Mouse (Mus musculus) retina, adult 2 months (tissue): ENCODE data around the gene Utp6.

Experiments
- DNase-seq: peaks from one replicate; pipeline ENCODE4 v3.0.0-alpha.2; 2012; ENCODE audit warnings: low read depth, low spot score

Gene Utp6

GRCm38 (mm10) chr11:79962877-79963183 is 640 bp upstream of the Utp6 start:
- DNase-seq, result no peak

- no peak for DNase-seq
Observed at GRCm38 (mm10) chr11:79961346-79962124, 655 bp downstream of the Utp6 start.

GRCm38 (mm10) chr11:79947265-79947664 is 14.9 kb downstream of the Utp6 start:
- DNase-seq, result no peak

GRCm38 (mm10) chr11:79943601-79944000 is 18.6 kb downstream of the Utp6 start:
- DNase-seq, result no peak

- no peak for DNase-seq
Observed at GRCm38 (mm10) chr11:79943136-79943535, 19.1 kb downstream of the Utp6 start.

GRCm38 (mm10) chr11:79935766-79936165 is 26.4 kb downstream of the Utp6 start:
- no peak for DNase-seq

GRCm38 (mm10) chr11:79922766-79923165 is 39.4 kb downstream of the Utp6 start:
- no peak for DNase-seq

GRCm38 (mm10) chr11:79922157-79922556 is 40.0 kb downstream of the Utp6 start:
- DNase-seq, result no peak

GRCm38 (mm10) chr11:79920505-79921025 is 41.6 kb downstream of the Utp6 start:
- DNase-seq, result no peak

- DNase-seq, result peak; percentile 70
Observed at GRCm38 (mm10) chr11:79919685-79920504, 42.3 kb downstream of the Utp6 start.

- no peak for DNase-seq
Observed at GRCm38 (mm10) chr11:79915696-79916349, 46.4 kb downstream of the Utp6 start.

GRCm38 (mm10) chr11:79908600-79909483 is 53.3 kb downstream of the Utp6 start:
- DNase-seq, result no peak

- no peak for DNase-seq
Observed at GRCm38 (mm10) chr11:79906920-79907319, 55.3 kb downstream of the Utp6 start.

GRCm38 (mm10) chr11:79902881-79903481 is 59.2 kb downstream of the Utp6 start:
- DNase-seq, result no peak

GRCm38 (mm10) chr11:79901146-79901545 is 61.0 kb downstream of the Utp6 start:
- no peak for DNase-seq

GRCm38 (mm10) chr11:79892259-79892658 is 69.9 kb downstream of the Utp6 start:
- no peak for DNase-seq

GRCm38 (mm10) chr11:79890822-79891221 is 71.4 kb downstream of the Utp6 start:
- DNase-seq, result no peak

GRCm38 (mm10) chr11:79886961-79887360 is 75.2 kb downstream of the Utp6 start:
- no peak for DNase-seq

GRCm38 (mm10) chr11:79886395-79886794 is 75.8 kb downstream of the Utp6 start:
- no peak for DNase-seq

GRCm38 (mm10) chr11:79885713-79886393 is 76.3 kb downstream of the Utp6 start:
- no peak for DNase-seq
